Mouse (Mus musculus): Measurements from ENCODE around the gene Cdk16. TPM values are rescaled to one million over a fixed set of nuclear protein-coding genes. Genes with fewer than 3 reads are reported as not detected.
A peak's percentile ranks its signal among the peaks of the same experiment; 100 is the strongest.
"Not testable (repeated sequence)": the region's sequence is repeated elsewhere in the genome, so short reads cannot be mapped to it uniquely, and the experiment has no call there.

Gene Cdk16
- 100 to 1,000 TPM; 105 to 130 (median 120) TPM for total RNA-seq (2022)

- peak; percentile 76 to 82 for DNase-seq (ENCODE audit: low spot score in 2 of 2)
Observed at GRCm38 (mm10) chrX:20687519-20688067, at the start of gene Cdk16. Gene Cdk16, plus strand, starts transcription at chrX:20687954.

- DNase-seq (ENCODE audit: low spot score in 2 of 2) = no peak
Observed at GRCm38 (mm10) chrX:20638141-20638540, 49.6 kb upstream of the Cdk16 start.

GRCm38 (mm10) chrX:20644780-20645179 is 43.0 kb upstream of the Cdk16 start:
- no peak for DNase-seq (ENCODE audit: low spot score in 2 of 2)

GRCm38 (mm10) chrX:20657593-20657992 is 30.2 kb upstream of the Cdk16 start:
- no peak for DNase-seq (ENCODE audit: low spot score in 2 of 2)

GRCm38 (mm10) chrX:20658026-20658652 is 29.6 kb upstream of the Cdk16 start, which contains the start of gene Uba1:
Gene Uba1, plus strand, starts transcription at chrX:20658326.
- DNase-seq (ENCODE audit: low spot score in 2 of 2) = peak; percentile 32 to 52

GRCm38 (mm10) chrX:20658891-20659406 is 28.8 kb upstream of the Cdk16 start:
- DNase-seq (ENCODE audit: low spot score in 2 of 2) = no peak

- no peak for DNase-seq (ENCODE audit: low spot score in 2 of 2)
Observed at GRCm38 (mm10) chrX:20662317-20662715, 25.4 kb upstream of the Cdk16 start.

GRCm38 (mm10) chrX:20662716-20663443 is 24.9 kb upstream of the Cdk16 start:
- DNase-seq (ENCODE audit: low spot score in 2 of 2) = peak; percentile 73 to 79

GRCm38 (mm10) chrX:20663444-20663790 is 24.3 kb upstream of the Cdk16 start:
- no peak for DNase-seq (ENCODE audit: low spot score in 2 of 2)

- peak; percentile 60 to 76 for DNase-seq (ENCODE audit: low spot score in 2 of 2)
Observed at GRCm38 (mm10) chrX:20688068-20688547, 354 bp downstream of the Cdk16 start.

GRCm38 (mm10) chrX:20688615-20689014 is 861 bp downstream of the Cdk16 start:
- DNase-seq (ENCODE audit: low spot score in 2 of 2) = peak; percentile 34 to 51

- no peak for DNase-seq (ENCODE audit: low spot score in 2 of 2)
Observed at GRCm38 (mm10) chrX:20691566-20691965, 3.8 kb downstream of the Cdk16 start.

- no peak for DNase-seq (ENCODE audit: low spot score in 2 of 2)
Observed at GRCm38 (mm10) chrX:20692616-20693015, 4.9 kb downstream of the Cdk16 start.

GRCm38 (mm10) chrX:20695842-20696241 is 8.1 kb downstream of the Cdk16 start:
- no peak for DNase-seq (ENCODE audit: low spot score in 2 of 2)

GRCm38 (mm10) chrX:20703741-20704290 is 16.1 kb downstream of the Cdk16 start, which contains the start of gene Usp11:
Gene Usp11, plus strand, starts transcription at chrX:20703906.
- DNase-seq (ENCODE audit: low spot score in 2 of 2) = no peak

GRCm38 (mm10) chrX:20704295-20705082 is 16.7 kb downstream of the Cdk16 start:
- peak; percentile 29 to 60 for DNase-seq (ENCODE audit: low spot score in 2 of 2)

GRCm38 (mm10) chrX:20705083-20705402 is 17.3 kb downstream of the Cdk16 start:
- no peak for DNase-seq (ENCODE audit: low spot score in 2 of 2)

GRCm38 (mm10) chrX:20728681-20729080 is 40.9 kb downstream of the Cdk16 start:
- no peak for DNase-seq (ENCODE audit: low spot score in 2 of 2)

- not testable (repeated sequence) for DNase-seq (ENCODE audit: low spot score in 2 of 2)
Observed at GRCm38 (mm10) chrX:20730048-20730447, 42.3 kb downstream of the Cdk16 start.

- DNase-seq (ENCODE audit: low spot score in 2 of 2) = no peak
Observed at GRCm38 (mm10) chrX:20736479-20736878, 48.7 kb downstream of the Cdk16 start.

GRCm38 (mm10) chrX:20748829-20749228 is 61.1 kb downstream of the Cdk16 start:
- DNase-seq (ENCODE audit: low spot score in 2 of 2) = no peak
